Mouse (Mus musculus) hematopoietic stem cell, adult 5-6 weeks (primary cell): Measurements from ENCODE around the gene Cass4. TPM values are rescaled to one million over a fixed set of nuclear protein-coding genes. Genes with fewer than 3 reads are reported as not detected.

Experiments
- ATAC-seq, 2 experiments: fragments of 125-278 bp in 1 of 2; replicated peaks in 1 of 2; 2 replicates each; pipeline ENCODE4 v1.8.0; 2016 to 2017; ENCODE audit warnings: inconsistent platforms in 2 of 2, mild to moderate bottlenecking in 2 of 2, moderate number of reproducible peaks in 2 of 2, low read depth in 1 of 2, moderate TSS enrichment in 1 of 2; ENCODE audit not compliant: low FRiP score in 2 of 2, poor library complexity in 2 of 2, severe bottlenecking in 2 of 2, insufficient read depth in 1 of 2, low TSS enrichment in 1 of 2
- total RNA-seq: library from RNA; stranded (forward); fragments of 172-1452, 232-1000 nt; gene quantifications from 2 replicates; pipeline ENCODE4 v1.2.3, GENCODE M21; 2017

Gene Cass4
- total RNA-seq, result 1.0 and 2.7 TPM in 2 replicates

- ATAC-seq, result peak; percentile 82 to 86
These were observed at the start of gene Cass4 for GRCm38 (mm10) chr2:172393391-172394051. Gene Cass4, plus strand, starts transcription at chr2:172393794.

GRCm38 (mm10) chr2:172344669-172345068 lies 48.9 kb upstream of the Cass4 start:
- no peak for ATAC-seq

- ATAC-seq, result peak; percentile 90
These were observed 48.3 kb upstream of the Cass4 start, which contains the start of gene Fam210b for GRCm38 (mm10) chr2:172345258-172345738. Gene Fam210b, plus strand, starts transcription at chr2:172345565.

GRCm38 (mm10) chr2:172346034-172346929 lies 47.3 kb upstream of the Cass4 start:
- peak; percentile 2 to 12; a peak in 1 of 4 replicates for ATAC-seq

- no peak for ATAC-seq
These were observed 46.5 kb upstream of the Cass4 start for GRCm38 (mm10) chr2:172346933-172347611.

GRCm38 (mm10) chr2:172348297-172348950 lies 45.2 kb upstream of the Cass4 start:
- no peak for ATAC-seq

- ATAC-seq, result no peak
These were observed 43.8 kb upstream of the Cass4 start for GRCm38 (mm10) chr2:172349776-172350175.

GRCm38 (mm10) chr2:172350773-172351172 lies 42.8 kb upstream of the Cass4 start:
- ATAC-seq, result no peak

GRCm38 (mm10) chr2:172353218-172353617 lies 40.4 kb upstream of the Cass4 start:
- ATAC-seq, result no peak

GRCm38 (mm10) chr2:172354761-172355160 lies 38.8 kb upstream of the Cass4 start:
- ATAC-seq, result no peak

GRCm38 (mm10) chr2:172355833-172356232 lies 37.8 kb upstream of the Cass4 start:
- ATAC-seq, result no peak

GRCm38 (mm10) chr2:172363176-172363575 lies 30.4 kb upstream of the Cass4 start:
- no peak for ATAC-seq

- ATAC-seq, result peak; percentile 96
These were observed 23.0 kb upstream of the Cass4 start, which contains the start of the genes Aurka and Cstf1 for GRCm38 (mm10) chr2:172370411-172371223. Gene Aurka, minus strand, starts transcription at chr2:172370535. Gene Cstf1, plus strand, starts transcription at chr2:172370681.

- no peak for ATAC-seq
These were observed 22.3 kb upstream of the Cass4 start for GRCm38 (mm10) chr2:172371258-172371657.

- no peak for ATAC-seq
These were observed 17.0 kb upstream of the Cass4 start for GRCm38 (mm10) chr2:172376551-172376950.

- ATAC-seq, result no peak
These were observed 16.5 kb upstream of the Cass4 start for GRCm38 (mm10) chr2:172376999-172377515.
